Mouse (Mus musculus) ES-Bruce4 (cell line): ENCODE measurements at regions not wholly inside any gene's neighbourhood (a gene's known extent, or its start where the extent isn't known, plus 50 kb on each side); places are given as distances from the start of the nearest gene placed in this dataset.

Source experiments
- H3K27ac ChIP-seq: 2 replicates; pipeline ENCODE4 v1.5.1; 2012; ENCODE audit warnings: low read length, inconsistent platforms; ENCODE audit not compliant: insufficient read depth
- H3K27me3 ChIP-seq: 2 replicates; pipeline ENCODE4 v1.6.1; 2012; ENCODE audit warnings: mild to moderate bottlenecking, low read length, inconsistent platforms; ENCODE audit not compliant: control insufficient read depth, poor library complexity, insufficient read depth, severe bottlenecking
- H3K36me3 ChIP-seq: 2 replicates; pipeline ENCODE4 v1.6.1; 2012; ENCODE audit warnings: inconsistent platforms, mild to moderate bottlenecking, low read length, moderate library complexity; ENCODE audit not compliant: control insufficient read depth, poor library complexity, insufficient read depth, severe bottlenecking
- H3K4me1 ChIP-seq: one replicate; pipeline ENCODE4 v1.8.1; 2011; ENCODE audit warnings: low read length; ENCODE audit not compliant: control insufficient read depth, insufficient read depth
- H3K4me3 ChIP-seq: 2 replicates; pipeline ENCODE4 v1.5.1; 2011; ENCODE audit warnings: low read depth, mild to moderate bottlenecking, low read length
- H3K9ac ChIP-seq: 2 replicates; pipeline ENCODE4 v1.6.1; 2012; ENCODE audit warnings: low read depth, mild to moderate bottlenecking, inconsistent platforms; ENCODE audit not compliant: poor library complexity, severe bottlenecking
- H3K9me3 ChIP-seq: replicated peaks from 2 replicates; pipeline ENCODE4 v1.6.1; 2012; ENCODE audit warnings: mild to moderate bottlenecking, low read length, inconsistent platforms; ENCODE audit not compliant: control insufficient read depth, poor library complexity, insufficient read depth, severe bottlenecking
- CTCF ChIP-seq: IDR thresholded peaks from one replicate; pipeline ENCODE4 v1.8.1; 2011; ENCODE audit warnings: low read depth, low read length
- EP300 ChIP-seq: IDR thresholded peaks from 2 replicates; pipeline ENCODE4 v1.6.1; 2011; ENCODE audit warnings: low read depth, low read length; ENCODE audit not compliant: insufficient read depth
- POLR2A ChIP-seq: IDR thresholded peaks from one replicate; pipeline ENCODE4 v1.8.1; 2011; ENCODE audit warnings: low read length; ENCODE audit not compliant: insufficient read depth

- H3K36me3 ChIP-seq: no peaks in the 10 kb centered on the region
- H3K9me3 ChIP-seq: no peaks in the 10 kb centered on the region
- no peaks in the 10 kb centered on the region for H3K27me3 ChIP-seq
- TF ChIP-seq POLR2A: no peak
- no peak for TF ChIP-seq CTCF
- TF ChIP-seq EP300: no peak
- no peaks in the 10 kb centered on the region for H3K4me1 ChIP-seq
- H3K27ac ChIP-seq: no peak overlapping the region
- H3K9ac ChIP-seq: no peak overlapping the region
- no peak overlapping the region for H3K4me3 ChIP-seq
Measured at GRCm38 (mm10) chr11:111743356-111743755, 677.4 kb downstream of the Kcnj2 start.

GRCm38 (mm10) chr11:111747262-111747946 is 681.4 kb downstream of the Kcnj2 start:
- Histone ChIP-seq H3K36me3 (no peaks in the 10 kb centered on the region), H3K4me3 (no peak overlapping the region)

GRCm38 (mm10) chr11:111747947-111748322 is 682.0 kb downstream of the Kcnj2 start:
- Histone ChIP-seq H3K9me3 (no peaks in the 10 kb centered on the region), H3K27ac (no peak overlapping the region), H3K36me3 (no peaks in the 10 kb centered on the region), H3K4me1 (no peaks in the 10 kb centered on the region), H3K27me3 (no peaks in the 10 kb centered on the region), H3K4me3 (no peak overlapping the region), H3K9ac (no peak overlapping the region)
- TF ChIP-seq POLR2A (no peak), EP300 (no peak), CTCF (no peak)

More at GRCm38 (mm10) chr11:111747262-111747946, 681.4 kb downstream of the Kcnj2 start:
- TF ChIP-seq POLR2A: no peak
- no peak for TF ChIP-seq CTCF
- TF ChIP-seq EP300: no peak
- H3K27me3 ChIP-seq: no peaks in the 10 kb centered on the region
- H3K9ac ChIP-seq: no peak overlapping the region
- no peaks in the 10 kb centered on the region for H3K4me1 ChIP-seq
- no peaks in the 10 kb centered on the region for H3K9me3 ChIP-seq
- H3K27ac ChIP-seq: no peak overlapping the region

- no peaks in the 10 kb centered on the region for H3K9me3 ChIP-seq
- no peak overlapping the region for H3K27ac ChIP-seq
- H3K4me1 ChIP-seq: no peaks in the 10 kb centered on the region
- H3K4me3 ChIP-seq: no peak overlapping the region
- no peak overlapping the region for H3K9ac ChIP-seq
- H3K27me3 ChIP-seq: no peaks in the 10 kb centered on the region
- TF ChIP-seq CTCF (no peak), POLR2A (no peak), EP300 (no peak)
- no peaks in the 10 kb centered on the region for H3K36me3 ChIP-seq
Measured at GRCm38 (mm10) chr11:111748496-111748895, 682.5 kb downstream of the Kcnj2 start.

- H3K9ac ChIP-seq: no peak overlapping the region
- no peaks in the 10 kb centered on the region for H3K4me1 ChIP-seq
- no peak overlapping the region for H3K4me3 ChIP-seq
- H3K27me3 ChIP-seq: no peaks in the 10 kb centered on the region
- no peak for TF ChIP-seq POLR2A
- no peak overlapping the region for H3K27ac ChIP-seq
- no peaks in the 10 kb centered on the region for H3K9me3 ChIP-seq
- H3K36me3 ChIP-seq: no peaks in the 10 kb centered on the region
Measured at GRCm38 (mm10) chr11:111754735-111755134, 688.8 kb downstream of the Kcnj2 start.

- no peak overlapping the region for H3K27ac ChIP-seq
- no peaks in the 10 kb centered on the region for H3K4me1 ChIP-seq
- H3K27me3 ChIP-seq: no peaks in the 10 kb centered on the region
- H3K9ac ChIP-seq: no peak overlapping the region
- no peaks in the 10 kb centered on the region for H3K9me3 ChIP-seq
- no peaks in the 10 kb centered on the region for H3K36me3 ChIP-seq
- no peak overlapping the region for H3K4me3 ChIP-seq
- TF ChIP-seq POLR2A: no peak
- no peak for TF ChIP-seq CTCF
- TF ChIP-seq EP300: no peak
Measured at GRCm38 (mm10) chr11:111763081-111763480, 697.1 kb downstream of the Kcnj2 start.
